Mouse (Mus musculus) hindbrain, embryonic 11.5 days (tissue): ENCODE results near the gene Robo2. TPM values are rescaled to one million over a fixed set of nuclear protein-coding genes. Genes with fewer than 3 reads are reported as not detected.
"Not testable (repeated sequence)": the region's sequence is repeated elsewhere in the genome, so short reads cannot be mapped to it uniquely, and the experiment has no call there.

Experiments
- ATAC-seq: fragments of 200-750 bp; cut with Nextera tagmentation; 2 replicates; pipeline ENCODE4 v1.8.0; 2017; ENCODE audit warnings: mild to moderate bottlenecking, moderate TSS enrichment, moderate library complexity; ENCODE audit not compliant: low FRiP score
- DNase-seq: peaks from one replicate; pipeline ENCODE4 v3.0.0-alpha.2; 2015; ENCODE audit warnings: low spot score
- H3K27ac ChIP-seq: fragments of 300-500 bp; sonication (generic); 2 replicates; pipeline ENCODE4 v1.5.1; 2014; ENCODE audit warnings: mild to moderate bottlenecking, low read depth, low read length
- H3K27me3 ChIP-seq: fragments of 300-500 bp; sonication (generic); 2 replicates; pipeline ENCODE4 v1.6.1; 2014; ENCODE audit warnings: mild to moderate bottlenecking, low read length, moderate library complexity, mixed read lengths; ENCODE audit not compliant: control insufficient read depth, insufficient read depth
- H3K36me3 ChIP-seq: fragments of 300-500 bp; sonication (generic); 2 replicates; pipeline ENCODE4 v1.6.1; 2014; ENCODE audit warnings: mild to moderate bottlenecking, low read length, moderate library complexity, mixed read lengths; ENCODE audit not compliant: control insufficient read depth, insufficient read depth
- H3K4me1 ChIP-seq: fragments of 300-500 bp; sonication (generic); replicated peaks from 2 replicates; pipeline ENCODE4 v1.6.1; 2014; ENCODE audit warnings: low read length, mixed read lengths; ENCODE audit not compliant: control insufficient read depth, insufficient read depth
- H3K4me2 ChIP-seq: fragments of 300-500 bp; sonication (generic); replicated peaks from 2 replicates; pipeline ENCODE4 v1.6.1; 2014; ENCODE audit warnings: mild to moderate bottlenecking, low read depth, low read length
- H3K4me3 ChIP-seq: fragments of 300-500 bp; sonication (generic); 2 replicates; pipeline ENCODE4 v1.5.1; 2014; ENCODE audit warnings: low read depth, low read length
- H3K9ac ChIP-seq: fragments of 300-500 bp; sonication (generic); 2 replicates; pipeline ENCODE4 v1.6.1; 2014; ENCODE audit warnings: low read depth, low read length
- H3K9me3 ChIP-seq: fragments of 300-500 bp; sonication (generic); 2 replicates; pipeline ENCODE4 v1.6.1; 2016; ENCODE audit warnings: low read length; ENCODE audit not compliant: control insufficient read depth
- WGBS: fragments of 180-500 bp; shearing (Covaris S2); extraction: QIAGEN DNeasy Blood & Tissue Kit; methylation state at CpG from one replicate; pipeline ENCODE4 v1.1.7; 2014; 5-methylcytosine and 5-hydroxymethylcytosine counted together
- polyA plus RNA-seq: library from polyadenylated mRNA; unstranded; fragments of >200 nt; fragmentation: Nextera tagmentation; extraction: Ambion mirVana; gene quantifications from 2 replicates; pipeline ENCODE4 v1.2.1, GENCODE M21; 2014

Gene Robo2
- polyA plus RNA-seq, 1 experiment from 2014 or later, result 37.5 TPM

DNA sequence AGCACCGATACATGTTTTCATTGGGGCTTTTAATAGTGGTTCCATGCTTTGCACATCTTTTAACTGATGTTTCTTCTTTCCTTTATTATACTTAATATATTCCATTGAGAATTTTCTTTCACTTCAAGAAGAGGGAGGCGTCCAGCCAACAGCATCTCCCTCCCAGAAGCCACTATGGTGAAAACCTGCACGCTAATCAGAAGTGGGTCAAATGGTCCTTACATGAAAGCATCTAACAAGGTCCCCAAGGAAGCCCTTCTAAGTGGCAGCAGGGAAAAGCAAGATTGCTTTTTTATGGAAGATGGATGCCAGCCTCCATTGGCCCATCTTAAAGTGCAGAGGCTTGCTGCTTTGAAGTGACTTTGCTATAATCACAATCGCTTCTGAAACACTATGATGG, 300.5 kb downstream of the Robo2 start:
- DNase-seq, result no peak
- H3K9me3 ChIP-seq, result no peaks in the 10 kb centered on the region
- no peaks in the 10 kb centered on the region for H3K36me3 ChIP-seq
- ATAC-seq, result no peak
- H3K4me1 ChIP-seq, result no peaks in the 10 kb centered on the region
- WGBS, result 82% methylated on average over 4 of the region's 4 CpGs
- H3K4me3 ChIP-seq, result no peak overlapping the region
- H3K27me3 ChIP-seq, result no peaks in the 10 kb centered on the region
- H3K27ac ChIP-seq, result no peak overlapping the region
- H3K9ac ChIP-seq, result no peak overlapping the region
- H3K4me2 ChIP-seq, result no peak overlapping the region

- 86% methylated on average over 8 of the region's 8 CpGs for WGBS
- H3K27ac ChIP-seq, H3K27me3 ChIP-seq, H3K4me1 ChIP-seq, H3K4me3 ChIP-seq, H3K9me3 ChIP-seq, DNase-seq, H3K4me2 ChIP-seq, ATAC-seq, H3K9ac ChIP-seq, H3K36me3 ChIP-seq: not testable (repeated sequence)
These were observed 307.2 kb downstream of the Robo2 start for GRCm38 (mm10) chr16:74104449-74104848.

DNA sequence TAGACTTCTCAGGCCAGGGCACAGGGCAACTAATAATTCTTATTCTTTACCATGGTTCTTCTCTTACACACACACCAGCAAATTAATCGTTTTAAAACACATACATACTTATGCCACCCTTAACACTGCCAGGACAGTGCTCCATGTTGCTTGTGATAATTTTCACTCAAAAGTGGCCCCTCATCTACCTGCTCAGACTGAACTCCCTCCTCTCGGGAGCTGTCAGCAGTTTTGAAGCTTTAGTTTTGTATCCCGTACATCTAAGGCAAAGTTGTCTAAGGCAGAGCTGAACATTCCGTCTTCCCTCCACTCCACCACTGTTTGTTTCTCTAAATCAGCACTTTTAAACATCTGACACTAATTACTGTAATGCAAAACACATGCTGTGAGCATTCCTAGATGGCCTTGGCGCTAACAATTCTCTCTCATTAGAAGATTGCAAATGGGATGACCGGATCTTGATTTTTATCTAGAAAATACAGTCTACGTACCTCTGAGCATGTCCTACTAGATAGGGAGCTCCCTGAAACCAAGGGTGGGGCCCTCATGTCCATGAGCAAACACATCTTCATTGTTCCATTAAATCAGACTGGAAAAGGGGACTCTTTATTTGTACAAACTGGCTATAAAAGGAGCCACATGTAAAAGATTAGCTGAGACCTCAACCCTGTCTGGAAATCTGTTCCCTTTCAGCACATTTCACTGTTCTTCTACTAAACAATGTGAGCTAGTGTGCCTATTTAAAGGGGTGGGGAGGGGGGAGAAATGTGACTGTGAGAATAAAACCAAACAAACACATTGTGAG, 318.4 kb downstream of the Robo2 start:
- no peaks in the 10 kb centered on the region for H3K9me3 ChIP-seq
- no peak overlapping the region for H3K4me3 ChIP-seq
- 70% methylated on average over 7 of the region's 7 CpGs for WGBS
- H3K27ac ChIP-seq, result no peak overlapping the region
- no peak overlapping the region for H3K9ac ChIP-seq
- peak; percentile 23 for DNase-seq
- H3K4me2 ChIP-seq, result no peak overlapping the region
- H3K27me3 ChIP-seq, result no peaks in the 10 kb centered on the region
- H3K36me3 ChIP-seq, result no peaks in the 10 kb centered on the region
- ATAC-seq, result no peak
- H3K4me1 ChIP-seq, result no peaks in the 10 kb centered on the region

- no peak for ATAC-seq
- no peak overlapping the region for H3K4me2 ChIP-seq
- 90% methylated on average over 1 of the region's 1 CpGs for WGBS
- no peak for DNase-seq
- no peak overlapping the region for H3K9ac ChIP-seq
- no peaks in the 10 kb centered on the region for H3K27me3 ChIP-seq
- H3K9me3 ChIP-seq, result no peaks in the 10 kb centered on the region
- no peaks in the 10 kb centered on the region for H3K4me1 ChIP-seq
- no peak overlapping the region for H3K4me3 ChIP-seq
- H3K36me3 ChIP-seq, result no peaks in the 10 kb centered on the region
- no peak overlapping the region for H3K27ac ChIP-seq
These were observed 321.7 kb downstream of the Robo2 start for GRCm38 (mm10) chr16:74089951-74090350.

DNA sequence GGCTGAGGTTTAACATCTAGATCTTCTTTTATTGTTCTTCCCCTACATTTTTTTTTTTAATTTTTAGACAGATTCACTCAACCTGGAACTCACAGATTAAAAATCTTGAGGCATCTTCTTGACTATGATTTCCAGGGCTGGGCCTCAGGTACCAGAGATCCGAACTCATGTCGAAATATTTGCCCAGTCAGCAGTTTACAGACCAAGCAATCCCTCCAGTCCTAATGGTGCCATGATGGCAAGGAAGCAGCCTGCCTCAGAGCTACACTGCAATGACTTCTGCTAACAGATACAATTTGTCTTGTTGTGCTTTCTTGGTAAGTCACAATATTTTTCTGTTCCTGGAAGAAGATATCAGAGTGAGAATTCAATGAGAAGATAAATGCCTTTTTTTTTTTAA, 327.4 kb downstream of the Robo2 start:
- DNase-seq (no peak), ATAC-seq (no peak)
- Histone ChIP-seq H3K4me1 (no peaks in the 10 kb centered on the region), H3K9me3 (no peaks in the 10 kb centered on the region), H3K9ac (no peak overlapping the region), H3K36me3 (no peaks in the 10 kb centered on the region), H3K4me3 (no peak overlapping the region), H3K4me2 (no peak overlapping the region), H3K27ac (no peak overlapping the region), H3K27me3 (no peaks in the 10 kb centered on the region)
- WGBS, result 92% methylated on average over 2 of the region's 2 CpGs

DNA sequence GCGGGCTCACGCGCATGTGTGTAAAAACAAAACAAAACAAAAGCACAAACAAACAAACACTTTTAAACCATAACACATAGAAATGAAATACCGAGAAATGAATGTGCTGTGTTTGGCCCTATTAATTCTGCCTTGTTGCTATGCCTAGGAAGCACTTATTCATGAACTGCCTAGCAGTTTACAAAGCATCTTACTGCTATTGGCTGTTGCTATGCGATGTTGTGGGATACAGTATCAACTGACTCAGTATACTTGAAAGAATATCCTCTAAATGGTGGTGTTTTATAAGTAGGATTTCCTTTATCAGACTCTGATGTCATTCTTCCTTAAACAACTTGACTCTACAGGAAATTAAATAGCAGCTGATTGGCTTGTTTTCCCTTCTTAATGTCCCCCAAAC, 339.0 kb downstream of the Robo2 start:
- WGBS, result 91% methylated on average over 5 of the region's 5 CpGs
- no peak overlapping the region for H3K4me2 ChIP-seq
- H3K27me3 ChIP-seq, result no peaks in the 10 kb centered on the region
- H3K9ac ChIP-seq, result no peak overlapping the region
- DNase-seq (no peak), ATAC-seq (no peak)
- H3K36me3 ChIP-seq, result no peaks in the 10 kb centered on the region
- no peaks in the 10 kb centered on the region for H3K9me3 ChIP-seq
- H3K4me1 ChIP-seq, result no peaks in the 10 kb centered on the region
- H3K4me3 ChIP-seq, result no peak overlapping the region
- no peak overlapping the region for H3K27ac ChIP-seq

DNA sequence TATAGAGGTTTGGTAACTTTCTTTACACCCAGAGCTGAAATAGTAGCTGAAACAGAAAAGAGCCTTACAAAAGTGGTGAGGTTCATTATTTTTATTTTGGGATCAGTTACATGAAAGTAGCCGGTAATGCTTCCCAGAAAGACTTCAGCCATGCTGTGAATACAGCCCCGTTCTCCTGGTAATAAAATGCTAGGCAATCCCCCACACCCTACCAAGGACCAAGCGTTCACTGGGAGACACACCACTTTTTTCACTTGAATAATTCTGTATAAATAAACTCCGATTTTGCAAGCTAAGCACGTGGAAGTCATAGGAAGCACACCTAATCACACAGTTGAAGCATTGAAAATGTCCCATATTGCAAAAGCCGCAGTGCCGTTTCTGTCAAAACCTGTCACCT, 341.0 kb downstream of the Robo2 start:
- Histone ChIP-seq H3K27me3 (no peaks in the 10 kb centered on the region), H3K4me1 (no peaks in the 10 kb centered on the region), H3K9me3 (no peaks in the 10 kb centered on the region), H3K9ac (no peak overlapping the region), H3K36me3 (no peaks in the 10 kb centered on the region), H3K27ac (no peak overlapping the region), H3K4me2 (no peak overlapping the region), H3K4me3 (no peak overlapping the region)
- ATAC-seq (no peak), DNase-seq (no peak)
- WGBS, result 71% methylated on average over 7 of the region's 7 CpGs

GRCm38 (mm10) chr16:74065958-74066357, 345.7 kb downstream of the Robo2 start:
- no peak overlapping the region for H3K4me3 ChIP-seq
- ATAC-seq, result no peak
- no peak for DNase-seq

DNA sequence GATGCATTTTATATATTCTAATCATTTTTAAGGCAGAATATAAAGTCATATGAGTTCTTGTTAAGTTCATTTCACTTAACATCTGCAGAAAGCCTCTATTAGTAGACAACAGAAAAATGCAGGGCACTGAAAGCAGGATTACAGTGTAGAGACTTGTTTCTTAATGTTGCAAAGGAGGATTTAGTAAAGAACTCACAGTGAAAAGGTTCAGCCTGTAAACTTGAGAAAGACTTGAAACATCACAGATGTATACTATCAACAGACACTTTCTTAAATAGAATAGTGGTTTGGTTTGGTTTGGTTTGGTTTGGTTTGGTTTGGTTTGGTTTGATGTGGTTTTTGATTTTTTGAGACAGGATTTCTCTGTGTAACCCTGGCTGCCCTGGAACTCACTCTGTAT, 349.7 kb downstream of the Robo2 start:
- DNase-seq (no peak), ATAC-seq (no peak)
- Histone ChIP-seq H3K4me1 (no peaks in the 10 kb centered on the region), H3K27ac (no peak overlapping the region), H3K9me3 (no peaks in the 10 kb centered on the region), H3K4me2 (no peak overlapping the region), H3K27me3 (no peaks in the 10 kb centered on the region), H3K4me3 (no peak overlapping the region), H3K36me3 (no peaks in the 10 kb centered on the region), H3K9ac (no peak overlapping the region)

More at GRCm38 (mm10) chr16:74065958-74066357, 345.7 kb downstream of the Robo2 start:
- Histone ChIP-seq H3K36me3 (no peaks in the 10 kb centered on the region), H3K27ac (no peak overlapping the region), H3K9ac (no peak overlapping the region), H3K4me1 (no peaks in the 10 kb centered on the region), H3K9me3 (no peaks in the 10 kb centered on the region), H3K27me3 (no peaks in the 10 kb centered on the region), H3K4me2 (no peak overlapping the region)
- 63% methylated on average over 2 of the region's 2 CpGs for WGBS
